Mouse (Mus musculus) frontal cortex, postnatal 10 days (tissue): ENCODE data around the gene Fbxw16.
"Not testable (repeated sequence)": the region's sequence is repeated elsewhere in the genome, so short reads cannot be mapped to it uniquely, and the experiment has no call there.

Source experiments
- DNase-seq, 2 experiments: peaks; one replicate each; pipeline ENCODE4 v3.0.0; 2022; ENCODE audit warnings: low spot score in 2 of 2, mixed read lengths in 1 of 2

Fbxw16 gene

GRCm38 (mm10) chr9:109449040-109449439, at the start of gene Fbxw16:
Fbxw16 (minus strand) TSS chr9:109449140.
- DNase-seq = no peak

GRCm38 (mm10) chr9:109495775-109496174, 46.8 kb upstream of the Fbxw16 start, which contains the start of gene Fbxw19:
Fbxw19 (minus strand) TSS chr9:109495875.
- DNase-seq = not testable (repeated sequence)

GRCm38 (mm10) chr9:109432956-109433355, 16.0 kb downstream of the Fbxw16 start:
- DNase-seq = no peak

- not testable (repeated sequence) for DNase-seq
These were observed 44.7 kb downstream of the Fbxw16 start, which contains the start of gene Fbxw22 for GRCm38 (mm10) chr9:109404196-109404595. Fbxw22 (minus strand) TSS chr9:109404296.
